Comparison of ENCODE assay signal across 30 mouse cellular contexts in the genomic region with DNA sequence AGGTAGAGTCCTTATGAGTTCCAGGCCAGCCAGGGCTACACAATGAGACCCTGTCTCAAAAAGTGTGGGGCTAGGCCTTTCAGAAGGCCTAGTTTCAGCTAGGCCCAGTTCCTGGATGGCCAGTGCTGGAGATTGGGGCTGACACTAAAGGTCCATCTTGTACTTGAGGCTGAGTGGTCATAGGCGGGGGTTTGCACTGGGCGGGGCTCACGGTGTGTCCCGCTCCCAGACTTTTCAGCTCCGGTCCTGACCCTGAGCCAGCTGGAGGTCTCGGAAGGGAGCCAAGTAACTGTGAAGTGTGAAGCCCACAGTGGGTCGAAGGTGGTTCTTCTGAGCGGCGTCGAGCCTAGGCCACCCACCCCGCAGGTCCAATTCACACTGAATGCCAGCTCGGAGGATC. TPM values are rescaled to one million over a fixed set of nuclear protein-coding genes. Genes with fewer than 3 reads are reported as not detected.
DNase-seq lines count a peak whose midpoint lies in the region; ATAC-seq and TF ChIP-seq lines count a peak whose summit lies in the region.
"Had no signal": no experiment of that assay in that cellular context is flagged by ENCODE, and none has a peak within 500 bp of the region (broad histone marks: within the 10 kb centered on the region; RNA-seq: fewer than 3 reads in every experiment).

No protein-coding gene starts in this region.

- H3K27ac ChIP-seq in kidney, embryonic 16.5 days (ENCODE audit: low read length), result no peak overlapping the region
- no peak overlapping the region for H3K27ac ChIP-seq in lung, embryonic 14.5 days (ENCODE audit: low read depth)
- H3K27ac ChIP-seq in embryonic facial prominence, embryonic 13.5 days, result no peak overlapping the region
- peak overlapping the region; percentile 97 for H3K27ac ChIP-seq in lung, postnatal 0 days (ENCODE audit: low read length)
- H3K27ac ChIP-seq: heart, embryonic 13.5 days; kidney, postnatal 0 days; limb, embryonic 10.5 days; limb, embryonic 15.5 days; midbrain, embryonic 15.5 days; stomach, postnatal 0 days had no signal

- no peaks in the 10 kb centered on the region for H3K36me3 ChIP-seq in kidney, embryonic 16.5 days (ENCODE audit: insufficient read depth, low read length)
- peaks cover 9% of the 10 kb centered on the region; the same call in 1 of the 2 replicates for H3K36me3 ChIP-seq in lung, embryonic 14.5 days (ENCODE audit: insufficient read depth)
- H3K36me3 ChIP-seq in embryonic facial prominence, embryonic 13.5 days, result no peaks in the 10 kb centered on the region
- H3K36me3 ChIP-seq in lung, postnatal 0 days (ENCODE audit: insufficient read depth, low read length), result 0 out of 2 replicates have a peak, but pooled peaks cover 5% of the 10 kb centered on the region
- H3K36me3 ChIP-seq: heart, embryonic 13.5 days; limb, embryonic 10.5 days; midbrain, embryonic 15.5 days had no signal

- WGBS in kidney, embryonic 16.5 days, result 75% methylated on average over 12 of the region's 12 CpGs
- WGBS in lung, embryonic 14.5 days, result 55% methylated on average over 12 of the region's 12 CpGs
- WGBS in embryonic facial prominence, embryonic 13.5 days, result 86% methylated on average over 12 of the region's 12 CpGs
- 36% methylated on average over 12 of the region's 12 CpGs for WGBS in lung, postnatal 0 days

- DNase-seq in kidney, adult 18-20 months, result no peak
- DNase-seq in lung, embryonic 14.5 days, result no peak
- no peak for DNase-seq in lung, postnatal 36 days
- no peak for DNase-seq in lung, postnatal 0 days (ENCODE audit: low spot score)
- DNase-seq in right cerebral cortex, postnatal 4 days, result no peak
- DNase-seq: adrenal gland, adult 2 months; cerebellum, adult 2 months; cerebellum, postnatal 25 days; gastrocnemius, postnatal 14 days; heart, postnatal 10 days; kidney, adult 2 months; kidney, postnatal 4 days; layer of hippocampus, postnatal 36 days; thymus, adult 18-20 months; thymus, postnatal 36 days had no signal

- TF ChIP-seq CTCF in lung, embryonic 14.5 days (IDR thresholded peaks at IDR 0.05; ENCODE audit: low read depth), result no peak
- TF ChIP-seq CTCF in lung, postnatal 0 days (IDR thresholded peaks at IDR 0.05), result no peak

- H3K4me1 ChIP-seq in kidney, embryonic 16.5 days (ENCODE audit: insufficient read depth, low read length), result peaks cover 19% of the 10 kb centered on the region
- H3K4me1 ChIP-seq in lung, embryonic 14.5 days (ENCODE audit: insufficient read depth), result peaks cover 21% of the 10 kb centered on the region; the same call in 1 of the 2 replicates
- peaks cover 33% of the 10 kb centered on the region for H3K4me1 ChIP-seq in embryonic facial prominence, embryonic 13.5 days
- 0 out of 2 replicates have a peak, but pooled peaks cover 4% of the 10 kb centered on the region for H3K4me1 ChIP-seq in lung, postnatal 0 days (ENCODE audit: insufficient read depth, low read depth, low read length)

- TF ChIP-seq EP300 in lung, postnatal 0 days (IDR thresholded peaks at IDR 0.05), result no peak

- ATAC-seq in kidney, embryonic 16.5 days (ENCODE audit: low FRiP score, low TSS enrichment), result no peak
- ATAC-seq in lung, embryonic 14.5 days (ENCODE audit: insufficient read depth), result no peak
- no peak for ATAC-seq in embryonic facial prominence, embryonic 13.5 days (ENCODE audit: insufficient number of reproducible peaks, insufficient read depth, low FRiP score, low TSS enrichment, low read depth)
- no peak for ATAC-seq in lung, postnatal 0 days
- ATAC-seq: activated CD4-positive, CD25-positive, alpha-beta regulatory T cell, adult 4 months; CD4-positive, CD25-positive, alpha-beta regulatory T cell, adult 4 months; forebrain, embryonic 14.5 days; hindbrain, embryonic 16.5 days; midbrain, embryonic 15.5 days had no signal

- H3K9ac ChIP-seq in kidney, embryonic 16.5 days (replicated peaks; ENCODE audit: low read length), result peak overlapping the region; percentile 19; the same call in 1 of the 2 replicates
- peak overlapping the region; percentile 32; the same call in 1 of the 2 replicates for H3K9ac ChIP-seq in lung, embryonic 14.5 days
- peak overlapping the region; percentile 27; the same call in 1 of the 2 replicates for H3K9ac ChIP-seq in embryonic facial prominence, embryonic 13.5 days
- H3K9ac ChIP-seq in lung, postnatal 0 days (replicated peaks; ENCODE audit: low read depth), result peak overlapping the region; percentile 69
- H3K9ac ChIP-seq: heart, embryonic 13.5 days; limb, embryonic 15.5 days; midbrain, embryonic 15.5 days had no signal

- H3K9me3 ChIP-seq in kidney, embryonic 16.5 days (ENCODE audit: low read length), result no peaks in the 10 kb centered on the region
- H3K9me3 ChIP-seq in lung, embryonic 14.5 days (ENCODE audit: low read depth, low read length), result no peaks in the 10 kb centered on the region
- H3K9me3 ChIP-seq in embryonic facial prominence, embryonic 13.5 days, result no peaks in the 10 kb centered on the region
- no peaks in the 10 kb centered on the region for H3K9me3 ChIP-seq in lung, postnatal 0 days (ENCODE audit: low read length)
- H3K9me3 ChIP-seq: heart, embryonic 13.5 days; limb, embryonic 10.5 days; limb, embryonic 15.5 days; midbrain, embryonic 15.5 days had no signal

- no peak overlapping the region for H3K4me3 ChIP-seq in kidney, embryonic 16.5 days (ENCODE audit: low read length)
- peak overlapping the region; percentile 31 for H3K4me3 ChIP-seq in lung, embryonic 14.5 days (ENCODE audit: low read depth, low read length)
- H3K4me3 ChIP-seq in embryonic facial prominence, embryonic 13.5 days, result no peak overlapping the region
- peak overlapping the region; percentile 38 for H3K4me3 ChIP-seq in lung, postnatal 0 days (ENCODE audit: low read depth, low read length)
- H3K4me3 ChIP-seq: heart, embryonic 13.5 days; limb, embryonic 10.5 days; limb, embryonic 15.5 days; midbrain, embryonic 15.5 days had no signal

- H3K27me3 ChIP-seq in kidney, embryonic 16.5 days (ENCODE audit: insufficient read depth, low read length), result peaks cover 6% of the 10 kb centered on the region
- H3K27me3 ChIP-seq in lung, embryonic 14.5 days (ENCODE audit: insufficient read depth, low read length), result peaks cover 13% of the 10 kb centered on the region
- H3K27me3 ChIP-seq in embryonic facial prominence, embryonic 13.5 days, result peaks cover 51% of the 10 kb centered on the region
- H3K27me3 ChIP-seq in lung, postnatal 0 days (replicated peaks; ENCODE audit: insufficient read depth, low read length), result peaks cover 2% of the 10 kb centered on the region; the same call in 1 of the 2 replicates

- H3K4me2 ChIP-seq in kidney, embryonic 16.5 days (replicated peaks; ENCODE audit: low read depth, low read length), result no peak overlapping the region
- H3K4me2 ChIP-seq in lung, embryonic 14.5 days, result peak overlapping the region; percentile 59
- no peak overlapping the region for H3K4me2 ChIP-seq in embryonic facial prominence, embryonic 13.5 days
- peak overlapping the region; percentile 55 for H3K4me2 ChIP-seq in lung, postnatal 0 days (replicated peaks; ENCODE audit: low read depth, low read length)
- H3K4me2 ChIP-seq: heart, embryonic 13.5 days; limb, embryonic 15.5 days; midbrain, embryonic 15.5 days had no signal

RNA-seq across cellular contexts. Expression of a gene that starts 2.3 kb away (rescaled TPM):
- polyA plus RNA-seq in kidney, embryonic 16.5 days (2015; fragmentation: Nextera tagmentation; extraction: Ambion mirVana), result 0.84 and 0.91 TPM in 2 replicates
- polyA plus RNA-seq in lung, embryonic 14.5 days (2014; fragmentation: Nextera tagmentation; extraction: Ambion mirVana), result 1.5 TPM in 2 replicates
- 0.27 and 2.6 TPM in 2 replicates for polyA plus RNA-seq in embryonic facial prominence, embryonic 13.5 days (2015; fragmentation: Nextera tagmentation; extraction: Ambion mirVana)
- 3.3 and 3.8 TPM in 2 replicates for polyA plus RNA-seq in lung, postnatal 0 days (2015; fragmentation: Nextera tagmentation; extraction: Ambion mirVana)
- polyA plus RNA-seq: forebrain, embryonic 14.5 days had no signal

RNA-seq across cellular contexts. Expression of a gene that starts 5.0 kb away (rescaled TPM):
- 0.39 and 0.45 TPM in 2 replicates for polyA plus RNA-seq in kidney, embryonic 16.5 days (2015; fragmentation: Nextera tagmentation; extraction: Ambion mirVana)
- polyA plus RNA-seq in lung, embryonic 14.5 days (2014; fragmentation: Nextera tagmentation; extraction: Ambion mirVana), result 0.09 and 0.31 TPM in 2 replicates
- polyA plus RNA-seq in embryonic facial prominence, embryonic 13.5 days (2015; fragmentation: Nextera tagmentation; extraction: Ambion mirVana), result 0.13 and 0.21 TPM in 2 replicates
- polyA plus RNA-seq in lung, postnatal 0 days (2015; fragmentation: Nextera tagmentation; extraction: Ambion mirVana), result 0.18 and 0.27 TPM in 2 replicates
- polyA plus RNA-seq: activated CD4-positive, CD25-positive, alpha-beta regulatory T cell, adult 4 months; embryonic facial prominence, embryonic 11.5 days; neural tube, embryonic 11.5 days had no signal

RNA-seq across cellular contexts. Expression of a gene that starts 11.1 kb away (rescaled TPM):
- polyA plus RNA-seq in kidney, embryonic 16.5 days (2015; fragmentation: Nextera tagmentation; extraction: Ambion mirVana), result 14.2 and 18.0 TPM in 2 replicates
- polyA plus RNA-seq in lung, embryonic 14.5 days (2014; fragmentation: Nextera tagmentation; extraction: Ambion mirVana), result 33.6 and 41.5 TPM in 2 replicates
- polyA plus RNA-seq in embryonic facial prominence, embryonic 13.5 days (2015; fragmentation: Nextera tagmentation; extraction: Ambion mirVana), result 13.4 and 15.4 TPM in 2 replicates
- 236 and 352 TPM in 2 replicates for polyA plus RNA-seq in lung, postnatal 0 days (2015; fragmentation: Nextera tagmentation; extraction: Ambion mirVana)

RNA-seq across cellular contexts. Expression of a gene that starts 24.3 kb away (rescaled TPM):
- 161 and 169 TPM in 2 replicates for polyA plus RNA-seq in kidney, embryonic 16.5 days (2015; fragmentation: Nextera tagmentation; extraction: Ambion mirVana)
- 156 and 166 TPM in 2 replicates for polyA plus RNA-seq in lung, embryonic 14.5 days (2014; fragmentation: Nextera tagmentation; extraction: Ambion mirVana)
- polyA plus RNA-seq in embryonic facial prominence, embryonic 13.5 days (2015; fragmentation: Nextera tagmentation; extraction: Ambion mirVana), result 142 TPM in 2 replicates
- polyA plus RNA-seq in lung, postnatal 0 days (2015; fragmentation: Nextera tagmentation; extraction: Ambion mirVana), result 112 and 125 TPM in 2 replicates

RNA-seq across cellular contexts. Expression of a gene that starts 40.0 kb away (rescaled TPM):
- polyA plus RNA-seq in kidney, embryonic 16.5 days (2015; fragmentation: Nextera tagmentation; extraction: Ambion mirVana), result 0.59 and 0.64 TPM in 2 replicates
- 1.4 TPM in 1 of 2 replicates, not detected in the other for polyA plus RNA-seq in lung, embryonic 14.5 days (2014; fragmentation: Nextera tagmentation; extraction: Ambion mirVana)
- 1.3 TPM in 1 of 2 replicates, not detected in the other for polyA plus RNA-seq in embryonic facial prominence, embryonic 13.5 days (2015; fragmentation: Nextera tagmentation; extraction: Ambion mirVana)
- 0.51 TPM in 1 of 2 replicates, not detected in the other for polyA plus RNA-seq in lung, postnatal 0 days (2015; fragmentation: Nextera tagmentation; extraction: Ambion mirVana)
- polyA plus RNA-seq: adrenal gland, adult 2 months; intestine, embryonic 14.5 days; kidney, adult 2 months; limb, embryonic 15.5 days; stomach, postnatal 0 days had no signal

Comparison
In these comparisons a context has a peak if more than half of its experiments do, and no peak if none do; other contexts are left out.
1. H3K4me2 ChIP-seq: peak in lung, embryonic 14.5 days (single experiment) and lung, postnatal 0 days (single experiment); none in kidney, embryonic 16.5 days (single experiment) and embryonic facial prominence, embryonic 13.5 days (single experiment).
2. H3K4me3 ChIP-seq: peak in lung, embryonic 14.5 days (single experiment) and lung, postnatal 0 days (single experiment); none in kidney, embryonic 16.5 days (single experiment) and embryonic facial prominence, embryonic 13.5 days (single experiment).
3. H3K9ac ChIP-seq: peak in every context shown above with its lines; median percentile 69 in lung, postnatal 0 days; 32 in lung, embryonic 14.5 days; 27 in embryonic facial prominence, embryonic 13.5 days; 19 in kidney, embryonic 16.5 days.